8 mouse cellular contexts compared by ENCODE assay signal in the genomic region with DNA sequence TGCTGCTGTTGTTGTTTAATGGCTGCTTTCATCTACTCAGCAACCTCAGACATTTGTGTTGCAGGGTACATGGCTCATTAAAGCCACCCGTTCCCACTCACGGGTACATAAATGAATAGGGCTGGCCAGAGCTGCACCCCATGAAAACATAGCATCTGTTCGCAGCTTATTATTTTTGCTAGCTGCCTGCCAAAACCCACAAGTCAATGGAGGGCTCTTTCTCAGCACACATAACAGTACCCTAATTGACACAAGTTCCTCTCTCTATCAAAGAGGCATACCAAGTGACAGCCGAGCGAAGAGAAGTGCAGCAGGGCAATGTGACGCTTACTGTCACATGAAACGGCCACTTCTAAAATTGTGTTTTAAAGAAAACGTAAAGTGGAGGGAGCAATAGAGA. TPM values are rescaled to one million over a fixed set of nuclear protein-coding genes. Genes with fewer than 3 reads are reported as not detected.
DNase-seq lines count a peak whose midpoint lies in the region; ATAC-seq lines count a peak whose summit lies in the region.

No protein-coding gene starts in this region.

- H3K4me2 ChIP-seq in heart, embryonic 14.5 days (ENCODE audit: low read length) = peak overlapping the region; percentile 56
- H3K4me2 ChIP-seq in midbrain, embryonic 12.5 days (replicated peaks) = no peak overlapping the region
- H3K4me2 ChIP-seq in midbrain, embryonic 11.5 days = no peak overlapping the region
- H3K4me2 ChIP-seq in intestine, embryonic 15.5 days (replicated peaks) = peak overlapping the region; percentile 50
- peak overlapping the region; percentile 34 for H3K4me2 ChIP-seq in stomach, embryonic 14.5 days (replicated peaks; ENCODE audit: low read depth, low read length)

- H3K9me3 ChIP-seq in heart, embryonic 14.5 days (ENCODE audit: control insufficient read depth, low read length) = no peaks in the 10 kb centered on the region
- H3K9me3 ChIP-seq in midbrain, embryonic 12.5 days = no peaks in the 10 kb centered on the region
- no peaks in the 10 kb centered on the region for H3K9me3 ChIP-seq in midbrain, embryonic 11.5 days (ENCODE audit: control insufficient read depth, low read length)
- H3K9me3 ChIP-seq in intestine, embryonic 15.5 days = no peaks in the 10 kb centered on the region
- no peaks in the 10 kb centered on the region for H3K9me3 ChIP-seq in stomach, embryonic 14.5 days (ENCODE audit: control insufficient read depth, low read depth, low read length)

- H3K4me3 ChIP-seq in heart, embryonic 14.5 days (ENCODE audit: control insufficient read depth in 1 of 2, insufficient read depth in 1 of 2, low read depth in 1 of 2, low read length in 2 of 2) = peak overlapping the region; percentile 31 to 34
- H3K4me3 ChIP-seq in midbrain, embryonic 12.5 days = peak overlapping the region; percentile 10; the same call in 1 of the 2 replicates
- no peak overlapping the region for H3K4me3 ChIP-seq in midbrain, embryonic 11.5 days (ENCODE audit: low read depth, low read length)
- H3K4me3 ChIP-seq in intestine, embryonic 15.5 days (replicated peaks) = no peak overlapping the region
- peak overlapping the region; percentile 21; the same call in 1 of the 2 replicates for H3K4me3 ChIP-seq in stomach, embryonic 14.5 days (ENCODE audit: low read depth, low read length)

- peak overlapping the region; percentile 27 for H3K9ac ChIP-seq in heart, embryonic 14.5 days (ENCODE audit: low read length)
- no peak overlapping the region for H3K9ac ChIP-seq in midbrain, embryonic 12.5 days (replicated peaks)
- no peak overlapping the region for H3K9ac ChIP-seq in midbrain, embryonic 11.5 days (ENCODE audit: low read length)
- no peak overlapping the region for H3K9ac ChIP-seq in intestine, embryonic 15.5 days
- no peak overlapping the region for H3K9ac ChIP-seq in stomach, embryonic 14.5 days (replicated peaks; ENCODE audit: low read depth, low read length)

- no peak for ATAC-seq in heart, embryonic 14.5 days (ENCODE audit: insufficient number of reproducible peaks, insufficient read depth, low FRiP score, low read depth)
- peak; percentile 27; the same call in 1 of the 2 replicates for ATAC-seq in midbrain, embryonic 12.5 days (ENCODE audit: low FRiP score, low read depth)
- ATAC-seq in midbrain, embryonic 11.5 days (ENCODE audit: low FRiP score) = no peak
- no peak for ATAC-seq in intestine, embryonic 15.5 days
- ATAC-seq in stomach, embryonic 14.5 days (ENCODE audit: insufficient number of reproducible peaks, insufficient read depth, low FRiP score, low read depth) = no peak

- DNase-seq in heart, adult 9 months (ENCODE audit: low spot score in 2 of 2) = no peak
- no peak for DNase-seq in midbrain, embryonic 11.5 days (ENCODE audit: low spot score, missing footprints)
- no peak for DNase-seq in spleen, postnatal 14 days (ENCODE audit: low spot score in 2 of 2)
- no peak for DNase-seq in ovary, postnatal 14 days (ENCODE audit: low spot score)

- 0 out of 4 replicates have a peak, but pooled peaks cover 0 to 2% of the 10 kb centered on the region in 2 experiments for H3K4me1 ChIP-seq in heart, embryonic 14.5 days (ENCODE audit: control insufficient read depth in 2 of 2, insufficient read depth in 2 of 2, low read length in 2 of 2)
- no peaks in the 10 kb centered on the region for H3K4me1 ChIP-seq in midbrain, embryonic 12.5 days
- no peaks in the 10 kb centered on the region for H3K4me1 ChIP-seq in midbrain, embryonic 11.5 days (ENCODE audit: control insufficient read depth, insufficient read depth, low read length)
- no peaks in the 10 kb centered on the region for H3K4me1 ChIP-seq in intestine, embryonic 15.5 days (replicated peaks)
- H3K4me1 ChIP-seq in stomach, embryonic 14.5 days (ENCODE audit: control insufficient read depth, insufficient read depth, low read length) = no peaks in the 10 kb centered on the region

- 73% methylated on average over 8 of the region's 8 CpGs for whole genome bisulfite sequencing in heart, embryonic 14.5 days
- 88% methylated on average over 8 of the region's 8 CpGs for WGBS in midbrain, embryonic 12.5 days
- WGBS in midbrain, embryonic 11.5 days = 85% methylated on average over 8 of the region's 8 CpGs
- 85% methylated on average over 8 of the region's 8 CpGs for WGBS in intestine, embryonic 15.5 days
- WGBS in stomach, embryonic 14.5 days = 80% methylated on average over 8 of the region's 8 CpGs

- H3K27ac ChIP-seq in heart, embryonic 14.5 days (replicated peaks in 1 of 2; ENCODE audit: control insufficient read depth in 1 of 2, insufficient read depth in 1 of 2, low read depth in 2 of 2, low read length in 2 of 2) = no peak overlapping the region; a peak in 1 of 4 replicates
- no peak overlapping the region for H3K27ac ChIP-seq in midbrain, embryonic 12.5 days (replicated peaks)
- no peak overlapping the region for H3K27ac ChIP-seq in midbrain, embryonic 11.5 days (ENCODE audit: low read depth, low read length)
- H3K27ac ChIP-seq in intestine, embryonic 15.5 days = no peak overlapping the region
- H3K27ac ChIP-seq in stomach, embryonic 14.5 days (ENCODE audit: low read length) = no peak overlapping the region

- no peaks in the 10 kb centered on the region for H3K27me3 ChIP-seq in heart, embryonic 14.5 days (ENCODE audit: control insufficient read depth, insufficient read depth, low read length)
- no peaks in the 10 kb centered on the region for H3K27me3 ChIP-seq in midbrain, embryonic 12.5 days
- no peaks in the 10 kb centered on the region for H3K27me3 ChIP-seq in midbrain, embryonic 11.5 days (ENCODE audit: control insufficient read depth, insufficient read depth, low read length)
- no peaks in the 10 kb centered on the region for H3K27me3 ChIP-seq in intestine, embryonic 15.5 days (replicated peaks)
- no peaks in the 10 kb centered on the region for H3K27me3 ChIP-seq in stomach, embryonic 14.5 days (ENCODE audit: control insufficient read depth, insufficient read depth, low read length)

- H3K36me3 ChIP-seq in heart, embryonic 14.5 days (ENCODE audit: control insufficient read depth, insufficient read depth, low read length) = no peaks in the 10 kb centered on the region
- no peaks in the 10 kb centered on the region for H3K36me3 ChIP-seq in midbrain, embryonic 12.5 days
- no peaks in the 10 kb centered on the region for H3K36me3 ChIP-seq in midbrain, embryonic 11.5 days (ENCODE audit: control insufficient read depth, insufficient read depth, low read length)
- H3K36me3 ChIP-seq in intestine, embryonic 15.5 days = no peaks in the 10 kb centered on the region
- no peaks in the 10 kb centered on the region for H3K36me3 ChIP-seq in stomach, embryonic 14.5 days (ENCODE audit: control insufficient read depth, insufficient read depth, low read length)

RNA-seq across cellular contexts. Expression of a gene that starts 57.0 kb away (rescaled TPM):
- 129 and 137 TPM in 2 replicates for polyA plus RNA-seq in heart, embryonic 14.5 days (2014; fragmentation: Nextera tagmentation; extraction: Ambion mirVana)
- 42.2 and 48.2 TPM in 2 replicates for polyA plus RNA-seq in midbrain, embryonic 12.5 days (2016; fragmentation: Nextera tagmentation; extraction: Ambion mirVana)
- polyA plus RNA-seq in midbrain, embryonic 11.5 days (2014; fragmentation: Nextera tagmentation; extraction: Ambion mirVana) = 58.8 and 59.7 TPM in 2 replicates
- polyA plus RNA-seq in intestine, embryonic 15.5 days (2015; fragmentation: Nextera tagmentation; extraction: Ambion mirVana) = 55.3 and 57.8 TPM in 2 replicates
- polyA plus RNA-seq in stomach, embryonic 14.5 days (2014; fragmentation: Nextera tagmentation; extraction: Ambion mirVana) = 52.6 and 57.4 TPM in 2 replicates

Comparison
In these comparisons a context has a peak if more than half of its experiments do, and no peak if none do; other contexts are left out.
1. H3K4me3 ChIP-seq: peak in heart, embryonic 14.5 days (2 of 2), midbrain, embryonic 12.5 days (single experiment) and stomach, embryonic 14.5 days (single experiment); none in midbrain, embryonic 11.5 days (single experiment) and intestine, embryonic 15.5 days (single experiment).
2. H3K4me2 ChIP-seq: peak in heart, embryonic 14.5 days (single experiment), intestine, embryonic 15.5 days (single experiment) and stomach, embryonic 14.5 days (single experiment); none in midbrain, embryonic 12.5 days (single experiment) and midbrain, embryonic 11.5 days (single experiment).